Mouse (Mus musculus) naive thymus-derived CD4-positive, alpha-beta T cell, adult 2 months (primary cell): Measurements from ENCODE around the gene Cachd1.

Experiments used
- DNase-seq: peaks from one replicate; pipeline ENCODE4 v3.0.0-alpha.2; 2011; ENCODE audit warnings: low read depth

Gene Cachd1

DNA sequence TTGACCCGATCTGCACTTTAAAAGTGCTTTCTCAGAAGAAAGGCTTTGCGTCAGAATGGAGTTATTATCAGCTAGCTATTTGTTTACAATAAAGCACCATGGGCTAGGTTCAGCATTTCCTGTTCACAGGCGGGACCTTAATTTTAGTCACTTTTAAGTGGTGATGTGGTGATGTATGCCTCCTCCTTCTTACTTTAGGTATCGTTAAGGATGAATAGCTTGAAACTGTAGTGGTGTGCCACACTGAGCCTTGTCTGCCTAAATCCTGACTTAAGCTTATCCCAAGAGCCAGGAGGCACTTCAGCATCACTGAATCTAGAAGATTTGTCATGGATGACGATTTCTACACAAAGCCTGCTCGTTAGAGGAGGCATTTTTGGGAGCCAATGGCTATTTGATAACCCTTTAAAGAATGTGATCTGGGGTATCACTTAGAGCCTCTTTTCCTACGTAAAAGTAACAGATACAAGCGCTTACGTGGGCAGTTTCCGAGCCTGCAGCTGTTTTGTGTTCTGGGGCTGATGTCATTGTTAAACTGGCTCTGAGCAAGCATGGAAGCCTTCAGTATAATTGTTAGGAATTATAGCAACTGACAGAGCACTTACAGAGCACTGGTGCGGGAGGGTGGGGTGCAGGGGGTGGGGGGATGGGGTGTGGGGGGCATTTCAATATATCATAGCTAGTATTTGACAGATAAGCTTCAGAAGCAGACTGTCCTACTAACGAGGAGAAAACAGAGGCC, 89.7 kb downstream of the Cachd1 start:
- no peak for DNase-seq

- DNase-seq: no peak
Measured at GRCm38 (mm10) chr4:100877351-100877750, 100.9 kb downstream of the Cachd1 start.

DNA sequence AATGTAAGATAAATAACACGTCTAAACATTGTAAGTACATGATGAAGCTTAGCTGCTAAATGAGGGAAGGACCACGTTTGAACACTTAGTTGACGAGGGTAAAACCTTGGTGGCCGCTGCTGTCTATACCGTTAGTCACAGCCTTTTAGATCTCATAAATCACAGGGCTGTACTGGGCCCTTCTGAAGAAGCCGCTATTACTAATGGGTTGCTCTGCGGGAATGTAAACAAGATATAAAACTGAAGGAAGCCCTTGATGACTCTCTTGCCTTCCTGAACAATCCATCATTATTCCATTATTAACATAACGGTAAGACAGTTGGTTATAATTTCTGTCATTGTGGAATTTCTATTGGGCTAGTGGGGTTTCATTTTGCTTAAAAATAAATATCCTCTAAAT, 102.9 kb downstream of the Cachd1 start:
- DNase-seq: no peak

GRCm38 (mm10) chr4:100880075-100880474, 103.6 kb downstream of the Cachd1 start:
- DNase-seq: no peak

DNA sequence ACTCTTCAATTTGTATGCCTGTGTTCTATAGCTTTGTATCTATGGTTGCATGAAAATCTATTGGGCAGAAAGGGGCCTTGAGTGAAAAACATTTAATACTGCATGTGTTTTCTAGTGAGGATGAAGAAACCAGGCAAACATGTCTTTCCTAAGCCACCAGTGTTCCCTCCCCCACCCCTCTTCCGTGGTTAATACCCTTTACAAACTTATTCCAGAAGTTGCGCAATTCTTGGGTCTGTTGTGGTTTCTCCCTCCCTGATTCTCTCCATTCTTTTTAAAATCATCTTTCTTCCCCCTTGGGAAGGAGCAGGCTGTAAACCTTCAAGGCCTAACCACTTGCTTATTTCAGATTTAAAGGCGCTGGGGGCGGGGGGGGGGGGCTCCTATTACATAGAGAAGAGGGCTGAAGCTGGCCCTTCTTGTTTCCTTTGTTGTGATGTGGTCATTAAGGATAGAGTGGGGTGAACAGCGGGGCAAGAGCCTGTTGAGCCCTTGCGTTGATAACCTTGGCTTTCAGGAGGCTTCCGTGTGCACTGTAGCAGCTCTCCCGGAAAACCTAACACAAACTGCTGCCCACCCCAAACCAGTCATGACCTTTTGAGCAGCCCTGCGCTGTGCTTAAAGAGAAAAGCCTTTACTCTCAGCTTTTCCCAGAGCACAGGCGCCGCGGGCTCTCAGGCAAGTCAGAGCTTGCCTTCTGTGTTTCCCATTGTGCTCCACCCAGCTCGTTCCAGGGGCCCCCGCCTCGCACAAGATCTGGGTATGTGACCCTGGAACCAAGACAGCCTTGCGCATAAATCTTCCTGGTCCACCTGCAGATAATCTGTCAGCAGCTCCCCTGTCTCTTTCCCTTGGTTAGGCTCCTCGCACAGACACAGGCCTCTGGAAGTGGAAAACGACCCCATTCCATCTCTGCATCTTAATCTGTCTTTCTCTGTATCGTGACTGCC, 109.6 kb downstream of the Cachd1 start:
- DNase-seq: no peak

GRCm38 (mm10) chr4:100886743-100887416, 110.4 kb downstream of the Cachd1 start:
- DNase-seq: no peak

DNA sequence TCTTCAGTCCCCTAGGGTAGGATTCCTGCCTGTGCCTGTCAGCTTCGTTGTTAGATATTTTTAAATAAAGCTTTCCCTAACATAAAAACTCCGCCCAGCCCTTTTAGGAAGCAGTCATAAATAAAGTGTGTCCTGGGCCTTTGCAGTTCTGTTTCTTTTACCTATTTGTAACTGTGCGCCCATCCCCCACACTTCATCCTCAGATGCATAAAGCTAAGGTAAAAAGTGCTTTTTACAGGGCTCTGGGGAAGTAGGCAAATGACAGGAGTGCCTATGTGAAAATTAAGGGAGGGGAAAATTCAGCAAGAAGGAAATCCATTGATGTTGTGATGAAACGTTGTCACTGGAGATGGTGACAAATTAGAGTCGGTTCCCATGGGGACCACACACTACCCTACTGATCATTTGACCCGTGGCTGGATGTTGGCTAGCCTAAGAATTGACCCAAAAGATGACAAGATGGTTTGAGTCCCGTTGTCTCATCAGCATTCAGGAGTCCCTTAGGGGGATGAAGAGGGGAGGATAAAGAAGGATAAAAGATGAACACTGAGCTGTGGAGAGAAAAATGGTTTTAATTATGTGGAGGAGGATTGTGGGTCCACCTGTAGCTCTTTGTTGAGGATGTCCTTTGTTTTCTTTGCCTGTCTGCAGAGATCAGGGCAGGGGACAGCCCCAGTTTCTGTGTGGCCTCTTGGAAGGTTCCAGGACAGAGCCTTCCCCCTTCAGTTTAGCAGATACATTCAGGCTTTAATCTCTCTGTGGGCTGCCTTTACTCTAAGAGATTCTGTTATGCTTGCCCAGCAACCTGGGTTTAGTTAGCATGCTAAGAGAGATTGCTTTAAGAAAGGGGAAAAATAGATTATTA, 113.9 kb downstream of the Cachd1 start:
- no peak for DNase-seq

DNA sequence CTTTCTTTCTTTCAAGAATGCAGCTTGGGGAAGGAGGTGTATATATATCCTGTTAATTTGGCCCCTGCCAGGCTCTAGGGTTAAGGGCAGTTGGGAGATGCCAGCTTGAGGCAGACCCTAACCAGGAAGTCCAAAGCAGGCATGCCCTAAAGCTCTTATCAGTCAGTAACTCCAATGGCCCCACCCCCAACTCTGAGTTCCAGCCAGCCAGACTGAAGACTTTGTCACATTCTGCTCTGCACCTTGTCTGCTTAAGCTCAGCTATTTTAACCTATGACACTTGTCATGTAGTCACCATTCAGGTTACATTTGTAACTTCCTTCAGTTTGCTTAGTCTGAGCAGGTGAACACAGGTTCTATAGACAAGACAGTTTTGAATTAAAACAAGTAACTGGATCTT, 117.3 kb downstream of the Cachd1 start:
- no peak for DNase-seq

- no peak for DNase-seq
Measured at GRCm38 (mm10) chr4:100894142-100894541, 117.7 kb downstream of the Cachd1 start.

DNA sequence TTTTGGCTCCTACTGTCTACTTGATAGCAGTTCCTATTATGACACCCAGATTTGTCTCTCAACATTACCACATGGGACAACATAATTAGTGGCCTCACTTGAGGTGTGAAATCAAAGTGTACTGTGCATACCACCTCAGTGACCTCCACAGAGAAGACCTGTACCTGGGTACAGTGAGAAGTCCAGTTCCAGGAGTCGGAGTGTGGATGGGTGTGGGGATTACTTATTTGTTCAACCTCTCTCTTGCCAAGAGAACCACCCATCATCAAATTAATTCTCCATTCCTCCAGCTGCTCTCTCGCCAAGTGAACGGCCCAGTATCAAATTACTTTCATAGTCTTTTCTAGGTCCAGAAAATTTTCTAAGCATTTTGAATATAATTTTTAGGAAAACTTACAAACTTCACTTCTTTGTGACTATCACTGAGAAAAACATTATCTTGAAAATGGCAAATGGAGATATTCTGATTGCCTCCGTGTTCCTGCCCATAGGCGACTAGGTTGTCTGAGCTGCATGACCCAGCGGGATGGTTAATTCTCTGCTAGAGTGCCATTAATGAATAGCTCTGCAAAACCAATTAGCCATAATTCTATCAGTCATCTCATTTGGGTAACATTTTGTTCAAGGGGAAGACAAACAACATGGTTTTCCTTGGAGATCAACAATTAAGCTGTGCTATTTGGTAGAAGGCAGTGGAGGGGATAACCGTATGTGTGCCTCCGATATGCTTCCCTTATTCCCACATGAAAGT, 120.0 kb downstream of the Cachd1 start:
- no peak for DNase-seq

DNA sequence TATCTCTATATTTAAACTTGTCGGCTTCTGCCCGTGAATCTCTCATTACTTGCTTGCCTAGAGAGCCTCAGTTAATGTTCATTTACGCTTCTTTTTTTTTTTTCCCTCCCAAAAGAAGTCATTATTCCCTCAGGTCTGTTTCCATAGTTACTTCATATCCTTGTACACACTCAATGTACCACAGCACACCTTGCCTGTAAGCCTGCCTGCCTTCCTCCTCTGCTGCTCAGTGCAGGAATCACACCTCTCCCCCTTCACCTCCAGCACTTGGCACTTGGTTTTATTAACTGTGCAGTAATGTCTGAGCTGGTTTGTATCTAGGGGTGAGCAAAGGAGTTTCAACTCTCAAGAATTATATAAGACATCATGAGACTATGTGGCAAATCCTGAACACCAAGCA, 121.5 kb downstream of the Cachd1 start:
- DNase-seq: no peak

DNA sequence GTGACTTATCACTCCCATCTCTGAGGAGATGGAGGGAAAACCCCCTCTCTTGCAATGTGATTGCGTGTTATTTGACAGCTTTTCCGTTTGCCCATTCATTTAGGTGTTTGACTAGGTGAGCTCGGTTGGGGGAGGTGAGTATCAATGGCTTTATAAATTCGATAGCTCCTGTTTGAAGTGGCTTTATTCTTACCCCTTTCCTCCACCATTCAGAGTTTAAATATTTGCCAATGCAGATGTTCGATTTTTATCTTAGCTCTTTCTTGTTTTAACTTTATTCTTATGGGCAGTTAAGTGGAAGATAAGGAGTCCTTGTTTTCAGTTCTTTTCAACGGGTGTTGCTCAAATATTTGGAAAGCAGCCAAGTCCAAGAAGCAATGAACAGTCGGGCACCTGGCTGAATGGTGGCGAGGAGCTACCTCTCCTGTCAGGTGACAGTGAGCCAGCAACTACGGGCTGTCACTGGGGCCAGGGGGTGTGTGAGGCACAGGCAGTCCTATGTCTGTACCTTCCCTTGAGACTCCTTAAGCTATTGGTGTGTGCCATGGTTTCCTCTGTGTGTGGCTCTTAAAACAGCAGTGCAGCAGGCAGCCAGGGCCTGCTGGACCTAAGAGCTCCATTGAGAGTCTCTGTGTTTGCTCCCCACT, 133.3 kb downstream of the Cachd1 start:
- DNase-seq: no peak

GRCm38 (mm10) chr4:100910605-100911330, 134.3 kb downstream of the Cachd1 start:
- DNase-seq: no peak

DNA sequence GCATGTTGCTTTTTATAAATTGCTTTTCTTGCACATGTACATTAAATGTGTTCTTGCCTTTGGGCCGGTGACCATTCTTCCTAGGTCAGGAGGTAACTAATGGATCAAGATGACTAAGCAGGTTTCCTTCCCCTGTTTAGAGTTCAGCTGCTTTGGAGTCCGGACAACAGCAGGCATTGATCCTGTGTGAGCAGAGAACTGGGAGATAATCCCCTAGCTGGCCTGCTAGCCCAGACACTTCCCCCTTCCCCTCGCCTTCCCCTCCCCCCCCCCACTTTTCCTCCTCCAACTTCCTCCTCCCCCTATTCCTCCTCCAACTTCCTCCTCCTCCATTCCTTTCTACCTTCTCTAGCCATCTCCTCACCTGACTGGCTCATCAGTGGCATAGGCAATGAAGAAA, 135.2 kb downstream of the Cachd1 start:
- no peak for DNase-seq

DNA sequence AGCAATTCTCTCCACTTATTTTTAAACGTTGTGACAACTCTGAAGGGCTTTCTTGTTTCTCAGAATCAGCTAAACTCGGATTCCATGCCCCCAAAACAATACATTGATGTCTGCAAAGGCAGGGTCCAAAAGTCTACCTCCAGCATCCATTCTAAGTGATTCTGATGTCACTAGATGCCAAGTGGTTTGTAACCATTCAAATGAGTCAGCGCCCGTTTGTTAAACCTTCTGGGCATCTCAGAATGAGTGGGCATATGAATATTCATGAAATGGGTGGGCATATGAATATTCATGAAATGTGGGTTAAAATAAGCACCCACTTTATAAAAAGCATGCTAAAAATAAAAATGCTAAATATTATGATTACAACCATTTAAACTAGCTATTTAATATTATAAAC, 137.2 kb downstream of the Cachd1 start:
- no peak for DNase-seq

DNA sequence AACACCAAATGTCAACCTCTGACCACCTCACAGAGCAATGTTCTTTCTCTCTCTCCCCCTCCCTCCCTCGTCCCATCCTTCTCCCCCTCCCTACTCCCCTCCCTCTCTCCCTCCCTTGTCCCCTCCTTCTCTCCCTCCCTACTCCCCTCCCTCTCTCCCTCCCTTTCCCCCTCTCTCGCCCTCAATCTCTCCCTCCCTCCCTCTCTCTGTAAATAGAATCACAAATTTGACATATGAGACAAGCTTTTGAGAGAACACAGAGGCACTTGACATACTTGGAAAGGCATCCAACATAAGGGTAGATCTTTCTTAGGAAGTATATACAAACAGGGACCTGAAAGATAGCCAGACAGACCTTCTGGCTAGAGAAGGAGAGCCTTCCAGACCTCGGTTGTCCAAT, 138.1 kb downstream of the Cachd1 start:
- DNase-seq: no peak

DNA sequence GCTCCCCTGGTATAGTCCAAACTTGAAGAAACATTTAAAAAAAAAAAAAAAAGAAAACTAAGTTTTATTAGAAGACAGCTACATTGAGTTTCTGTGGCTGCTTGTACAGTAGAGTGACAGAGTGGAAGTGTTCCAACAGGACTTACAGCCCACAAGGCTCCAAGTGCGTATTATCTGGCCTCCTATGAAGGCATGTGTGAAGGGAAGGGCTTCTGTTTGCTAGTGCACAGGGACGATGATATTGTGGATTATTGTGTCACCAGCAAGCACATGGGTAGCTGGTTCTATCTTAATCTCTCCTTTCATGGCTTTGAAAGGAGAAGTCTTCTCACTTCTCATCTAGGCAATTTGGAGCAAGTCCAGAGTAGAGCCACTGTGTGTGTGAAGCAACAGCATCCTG, 138.6 kb downstream of the Cachd1 start:
- no peak for DNase-seq

DNA sequence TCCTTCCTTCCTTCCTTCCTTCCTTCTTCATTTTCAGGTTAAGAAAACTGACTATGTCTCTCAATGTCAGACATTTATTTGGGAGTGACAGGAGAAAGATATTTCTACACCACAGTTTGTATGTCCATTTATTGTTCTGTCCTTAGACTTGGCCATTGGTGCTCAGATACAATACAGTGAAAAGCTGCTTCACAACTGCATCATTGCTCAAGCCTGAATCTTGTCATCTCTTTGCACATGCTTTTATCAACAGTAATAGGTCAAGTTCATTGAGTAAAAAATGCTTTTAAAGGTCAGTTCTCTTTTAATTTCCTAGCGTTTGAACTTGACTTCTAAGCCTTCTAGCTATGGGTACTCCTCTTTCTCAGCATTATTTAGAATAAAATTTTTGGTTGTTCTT, 141.0 kb downstream of the Cachd1 start:
- DNase-seq: no peak

- DNase-seq: no peak
Measured at GRCm38 (mm10) chr4:100920413-100920812, 143.9 kb downstream of the Cachd1 start.
